Mouse (Mus musculus) urinary bladder, postnatal 0 days (tissue): ENCODE measurements around the gene Trim60. TPM values are rescaled to one million over a fixed set of nuclear protein-coding genes. Genes with fewer than 3 reads are reported as not detected.

Experiments used
- polyA plus RNA-seq: library from polyadenylated mRNA; unstranded; fragments of >200 nt; fragmentation: Nextera tagmentation; extraction: Ambion mirVana; gene quantifications from 2 replicates; pipeline ENCODE4 v1.2.1, GENCODE M21; 2015

The Trim60 gene
- polyA plus RNA-seq = not detected in 2 replicates

GRCm38 (mm10) chr8:65018423-65018822 is at the start of gene Trim60, which contains the start of gene Trim61:
Gene Trim60, minus strand, starts transcription at chr8:65018584.
Gene Trim61, minus strand, starts transcription at chr8:65018523.

GRCm38 (mm10) chr8:65037117-65037533 is 18.7 kb upstream of the Trim60 start, which contains the start of gene Apela:
Gene Apela, minus strand, starts transcription at chr8:65037336.

GRCm38 (mm10) chr8:64987731-64988130 is 30.7 kb downstream of the Trim60 start, which contains the start of gene Trim75:
Gene Trim75, minus strand, starts transcription at chr8:64987831.

Other genes starting within 250 kb of the Trim60 start
- gene Klhl2, start 168.6 kb downstream of the Trim60 start, polyA plus RNA-seq = 8.6 and 9.8 TPM in 2 replicates
- gene Tmem192, start 71.4 kb downstream of the Trim60 start, polyA plus RNA-seq = 19.8 and 23.3 TPM in 2 replicates
- not detected in 2 replicates for gene Trim75, start 30.8 kb downstream of the Trim60 start, polyA plus RNA-seq
- not detected in 2 replicates for gene Trim61, start 61 bp downstream of the Trim60 start, polyA plus RNA-seq
- gene Apela, start 18.8 kb upstream of the Trim60 start, polyA plus RNA-seq = 1.7 and 3.0 TPM in 2 replicates
- not detected in 2 replicates for gene Gm10663, start 56.4 kb upstream of the Trim60 start, polyA plus RNA-seq
- 0.13 and 0.17 TPM in 2 replicates for gene BC030870, start 111.0 kb upstream of the Trim60 start, polyA plus RNA-seq